Mouse (Mus musculus): ENCODE data around the gene Zfp599.
"Not testable (repeated sequence)": the region's sequence is repeated elsewhere in the genome, so short reads cannot be mapped to it uniquely, and the experiment has no call there.

Gene Zfp599

GRCm38 (mm10) chr9:22259184-22260091, at the start of gene Zfp599:
Gene Zfp599, minus strand, starts transcription at chr9:22259895.
- peak; percentile 86 for DNase-seq

GRCm38 (mm10) chr9:22307920-22308262, 48.2 kb upstream of the Zfp599 start:
- DNase-seq: not testable (repeated sequence)

- peak; percentile 95 for DNase-seq
Observed at GRCm38 (mm10) chr9:22307156-22307919, 47.6 kb upstream of the Zfp599 start, which contains the start of gene Zfp810. Gene Zfp810, minus strand, starts transcription at chr9:22307648.

- DNase-seq: peak; percentile 10
Observed at GRCm38 (mm10) chr9:22306726-22307125, 47.0 kb upstream of the Zfp599 start.

GRCm38 (mm10) chr9:22302199-22302598, 42.5 kb upstream of the Zfp599 start:
- DNase-seq: no peak

GRCm38 (mm10) chr9:22278733-22279132, 19.0 kb upstream of the Zfp599 start:
- DNase-seq: no peak

- DNase-seq: no peak
Observed at GRCm38 (mm10) chr9:22268886-22269285, 9.2 kb upstream of the Zfp599 start.

GRCm38 (mm10) chr9:22262611-22263010, 2.9 kb upstream of the Zfp599 start:
- DNase-seq: no peak

- no peak for DNase-seq
Observed at GRCm38 (mm10) chr9:22261594-22261993, 1.9 kb upstream of the Zfp599 start.

- DNase-seq: no peak
Observed at GRCm38 (mm10) chr9:22260092-22260422, 362 bp upstream of the Zfp599 start.

GRCm38 (mm10) chr9:22258784-22259183, 911 bp downstream of the Zfp599 start:
- no peak for DNase-seq

- no peak for DNase-seq
Observed at GRCm38 (mm10) chr9:22256579-22256978, 3.1 kb downstream of the Zfp599 start.

GRCm38 (mm10) chr9:22244242-22244641, 15.5 kb downstream of the Zfp599 start:
- DNase-seq: no peak

GRCm38 (mm10) chr9:22240001-22240400, 19.7 kb downstream of the Zfp599 start:
- no peak for DNase-seq

- DNase-seq: no peak
Observed at GRCm38 (mm10) chr9:22230556-22230955, 29.1 kb downstream of the Zfp599 start.

- DNase-seq: no peak
Observed at GRCm38 (mm10) chr9:22230061-22230460, 29.6 kb downstream of the Zfp599 start.

- no peak for DNase-seq
Observed at GRCm38 (mm10) chr9:22229386-22230026, 30.2 kb downstream of the Zfp599 start.

- DNase-seq: peak; percentile 66
Observed at GRCm38 (mm10) chr9:22226846-22227245, 32.8 kb downstream of the Zfp599 start.

GRCm38 (mm10) chr9:22226389-22226673, 33.4 kb downstream of the Zfp599 start:
- DNase-seq: not testable (repeated sequence)

GRCm38 (mm10) chr9:22225581-22226388, 33.9 kb downstream of the Zfp599 start, which contains the start of gene Zfp809:
Gene Zfp809, plus strand, starts transcription at chr9:22225714.
- DNase-seq: peak; percentile 98

- peak; percentile 44 for DNase-seq
Observed at GRCm38 (mm10) chr9:22224536-22225503, 34.9 kb downstream of the Zfp599 start.
